Mouse (Mus musculus): ENCODE measurements around the gene Rps18.

DNA sequence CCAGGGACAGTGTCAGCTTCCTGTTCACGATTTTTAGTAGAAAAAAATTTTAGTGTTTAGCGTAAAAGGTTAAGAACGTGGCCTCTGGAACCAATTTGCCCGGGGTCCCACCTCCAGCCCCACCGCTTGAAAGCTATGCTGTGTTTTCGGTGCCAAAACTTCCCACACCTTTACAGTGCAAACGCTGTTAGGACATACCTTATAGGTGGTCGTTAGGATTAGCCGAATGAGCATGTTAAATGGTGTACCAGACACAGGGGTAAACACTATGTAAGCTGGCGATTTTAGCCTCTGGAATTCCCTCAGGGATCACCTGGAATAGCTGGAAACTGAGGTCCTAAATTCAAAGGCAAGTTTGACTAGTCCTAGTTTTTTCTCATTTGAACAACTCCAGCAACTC is 535 bp upstream of the Rps18 start:
- no peak for TF ChIP-seq POLR2A (IDR thresholded peaks at IDR 0.05; ENCODE audit: extremely low read depth, insufficient read depth, low read length)
- TF ChIP-seq CTCF (IDR thresholded peaks at IDR 0.05; ENCODE audit: low read depth, low read length) = no peak

All from liver, adult 2 months (tissue).